Mouse (Mus musculus): Measurements from ENCODE around the gene Clip4. TPM values are rescaled to one million over a fixed set of nuclear protein-coding genes. Genes with fewer than 3 reads are reported as not detected.

The Clip4 gene
- polyA plus RNA-seq (2012): not detected in 2 replicates

GRCm38 (mm10) chr17:71768173-71768572 is at the start of gene Clip4:
Gene Clip4 (plus strand): TSS chr17:71768473.

GRCm38 (mm10) chr17:71752831-71753230 is 15.4 kb upstream of the Clip4 start, which contains the start of gene Pcare:
Gene Pcare (minus strand): TSS chr17:71752894.

Other genes starting within 250 kb of the Clip4 start
- gene Ndc80, start 241.6 kb upstream of the Clip4 start, polyA plus RNA-seq (2012): 4.3 and 4.4 TPM in 2 replicates
- gene Spdya, start 216.4 kb upstream of the Clip4 start, polyA plus RNA-seq (2012): not detected in 2 replicates
- 42.7 and 59.2 TPM in 2 replicates for gene Wdr43, start 152.6 kb upstream of the Clip4 start, polyA plus RNA-seq (2012)
- 0.17 and 0.45 TPM in 2 replicates for gene Togaram2, start 95.2 kb upstream of the Clip4 start, polyA plus RNA-seq (2012)
- not detected in 2 replicates for gene Pcare, start 15.6 kb upstream of the Clip4 start, polyA plus RNA-seq (2012)

Measured in megakaryocyte-erythroid progenitor cell, adult 5 weeks (primary cell).